Mouse (Mus musculus): ENCODE data around the gene Tnfrsf1a. TPM values are rescaled to one million over a fixed set of nuclear protein-coding genes. Genes with fewer than 3 reads are reported as not detected.

The Tnfrsf1a gene
- total RNA-seq, 1 experiment from 2014 or later, result 220 TPM

DNA sequence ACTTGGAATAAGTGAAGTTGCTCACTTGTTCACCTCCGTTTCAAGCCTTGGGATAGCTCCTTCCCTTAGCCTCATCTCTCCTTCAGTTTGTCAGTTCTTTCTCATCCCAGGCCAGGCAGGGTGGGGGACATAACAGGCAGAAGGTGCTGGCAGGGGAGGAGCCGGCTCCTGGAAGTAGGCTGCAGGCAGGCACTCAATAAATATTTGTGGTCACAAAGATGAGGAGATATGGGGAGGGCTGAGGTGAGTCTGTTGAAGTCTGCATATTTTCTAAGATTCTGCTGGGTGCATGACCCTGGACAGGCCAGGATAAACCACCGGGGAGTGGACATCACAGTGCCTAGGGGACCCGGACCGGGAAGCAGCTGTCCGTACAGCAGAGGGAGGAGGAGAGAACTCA, 25.6 kb upstream of the Tnfrsf1a start:
- DNase-seq, result no peak

DNA sequence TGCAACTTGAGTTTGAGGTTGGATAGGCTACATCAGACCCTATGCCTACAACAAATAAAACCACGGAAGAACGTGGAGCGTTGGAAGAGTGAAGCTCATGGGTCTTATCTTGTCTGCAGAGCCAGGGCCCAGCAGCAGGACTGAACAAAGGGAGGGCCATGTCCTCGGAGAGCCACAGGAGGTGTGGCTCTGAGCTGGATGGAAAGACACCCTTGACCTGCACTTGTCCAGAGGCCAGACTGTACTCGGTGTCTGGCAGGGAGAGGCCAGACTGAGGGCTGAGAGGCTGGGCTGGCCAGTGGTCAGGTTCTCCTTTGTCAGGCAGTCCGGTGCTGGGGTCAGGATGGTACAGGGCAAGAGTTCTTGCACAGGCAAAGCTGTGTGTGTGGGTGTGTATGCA, 23.8 kb upstream of the Tnfrsf1a start:
- DNase-seq, result peak; percentile 61

- DNase-seq, result peak; percentile 77
Measured at GRCm38 (mm10) chr6:125328243-125328642, 20.9 kb upstream of the Tnfrsf1a start.

DNA sequence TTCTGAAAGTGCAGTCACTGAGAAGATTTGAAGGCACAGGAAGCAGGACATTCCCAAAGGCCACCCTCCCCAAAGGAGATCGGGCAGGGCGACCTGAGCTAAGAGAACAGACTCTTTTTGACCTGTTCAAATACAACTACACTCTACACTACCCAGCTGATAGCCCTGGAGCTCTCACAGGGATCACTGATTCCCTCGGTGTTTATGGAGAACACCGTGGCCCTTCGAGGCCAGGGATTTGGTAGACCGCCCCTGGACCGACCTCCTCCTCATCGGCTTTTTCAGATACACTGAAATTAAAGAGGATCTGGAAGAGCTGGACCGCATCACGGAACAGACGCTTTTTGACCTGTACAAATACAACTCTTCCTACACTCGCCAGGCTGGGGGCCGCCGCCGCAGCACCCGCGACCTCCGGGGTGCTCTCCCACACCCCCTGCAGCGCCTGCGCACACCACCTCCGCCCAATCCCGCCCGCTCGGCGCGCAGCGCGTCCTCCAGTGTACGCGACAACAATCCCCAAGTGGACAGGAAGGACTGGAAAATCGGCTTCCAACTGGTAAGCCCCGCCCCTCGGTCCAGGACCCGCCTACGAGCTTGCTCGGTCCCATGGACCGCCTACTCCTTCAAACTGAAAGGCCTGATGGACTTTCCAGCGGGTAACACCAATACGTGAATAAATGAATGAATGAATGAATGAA, 18.4 kb upstream of the Tnfrsf1a start:
- peak; percentile 97 for DNase-seq

GRCm38 (mm10) chr6:125333112-125333899, 15.9 kb upstream of the Tnfrsf1a start:
- no peak for DNase-seq

GRCm38 (mm10) chr6:125334356-125334755, 14.8 kb upstream of the Tnfrsf1a start:
- DNase-seq, result no peak

DNA sequence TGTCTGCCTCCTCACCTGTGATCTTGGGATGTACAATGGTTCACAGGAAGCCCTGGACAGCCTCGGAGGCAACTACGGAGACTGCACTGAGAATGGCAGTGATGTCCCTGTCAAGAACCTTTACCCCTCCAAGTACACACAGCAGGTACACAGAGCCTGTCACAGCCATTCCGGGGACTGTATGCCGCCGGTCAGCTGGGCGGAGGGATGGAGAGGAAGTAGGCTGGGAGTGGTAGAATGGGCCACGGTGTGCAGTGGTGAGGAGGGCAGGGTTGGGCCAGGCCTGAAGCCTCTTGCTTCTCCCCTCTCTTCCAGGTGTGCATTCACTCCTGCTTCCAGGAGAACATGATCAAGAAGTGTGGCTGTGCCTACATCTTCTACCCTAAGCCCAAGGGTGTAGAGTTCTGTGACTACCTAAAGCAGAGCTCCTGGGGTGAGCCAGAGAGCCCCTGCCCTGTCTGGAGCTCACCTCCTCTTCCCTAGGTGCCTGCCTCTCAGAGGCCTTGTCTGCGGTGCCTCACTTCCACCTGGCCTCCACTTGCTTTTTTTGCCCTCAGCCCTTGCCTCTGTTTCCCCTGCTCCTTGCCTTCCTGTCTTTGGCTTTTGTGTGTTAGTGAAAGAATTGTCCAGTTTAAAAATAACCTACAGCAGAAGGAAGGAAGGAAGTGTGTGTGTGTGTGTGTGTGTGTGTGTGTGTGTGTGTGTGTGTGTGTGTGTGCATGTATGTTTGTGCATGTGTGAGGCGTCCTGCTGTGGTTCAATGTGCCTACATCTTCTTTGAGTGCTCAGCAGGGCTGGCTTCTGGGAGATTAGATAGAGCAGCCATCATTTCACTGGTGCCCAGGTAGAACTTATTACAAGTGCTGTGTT, 10.1 kb upstream of the Tnfrsf1a start:
- DNase-seq, result no peak

GRCm38 (mm10) chr6:125340244-125340643, 8.9 kb upstream of the Tnfrsf1a start:
- DNase-seq, result no peak

GRCm38 (mm10) chr6:125342198-125342597, 7.0 kb upstream of the Tnfrsf1a start:
- no peak for DNase-seq

GRCm38 (mm10) chr6:125344084-125344483, 5.1 kb upstream of the Tnfrsf1a start:
- no peak for DNase-seq

- DNase-seq, result no peak
Measured at GRCm38 (mm10) chr6:125344866-125345265, 4.3 kb upstream of the Tnfrsf1a start.

- DNase-seq, result no peak
Measured at GRCm38 (mm10) chr6:125345625-125346024, 3.5 kb upstream of the Tnfrsf1a start.

- DNase-seq, result no peak
Measured at GRCm38 (mm10) chr6:125346029-125346428, 3.1 kb upstream of the Tnfrsf1a start.

- DNase-seq, result peak; percentile 89
Measured at GRCm38 (mm10) chr6:125349575-125350230, 541 bp downstream of the Tnfrsf1a start.

- DNase-seq, result peak; percentile 72
Measured at GRCm38 (mm10) chr6:125350231-125350994, 1.3 kb downstream of the Tnfrsf1a start.

DNA sequence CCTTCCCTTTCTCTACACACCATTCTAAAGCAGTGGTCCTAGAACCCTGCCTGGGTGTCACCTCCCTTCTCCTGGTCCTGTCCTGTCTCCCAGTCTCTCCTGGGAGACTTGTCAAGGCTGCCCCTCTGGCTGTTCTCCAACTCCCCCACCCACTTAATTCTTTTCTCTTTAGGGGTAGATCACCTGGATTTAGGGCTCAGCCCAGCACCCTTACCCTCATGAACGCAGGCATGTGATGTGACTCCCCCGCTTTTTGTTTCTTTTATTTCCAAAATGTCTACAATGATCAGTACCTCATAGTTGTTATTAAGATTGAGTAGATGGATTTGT, 1.8 kb downstream of the Tnfrsf1a start:
- no peak for DNase-seq

GRCm38 (mm10) chr6:125351368-125352045, 2.3 kb downstream of the Tnfrsf1a start:
- DNase-seq, result peak; percentile 92

- peak; percentile 66 for DNase-seq
Measured at GRCm38 (mm10) chr6:125352046-125352384, 2.9 kb downstream of the Tnfrsf1a start.

DNA sequence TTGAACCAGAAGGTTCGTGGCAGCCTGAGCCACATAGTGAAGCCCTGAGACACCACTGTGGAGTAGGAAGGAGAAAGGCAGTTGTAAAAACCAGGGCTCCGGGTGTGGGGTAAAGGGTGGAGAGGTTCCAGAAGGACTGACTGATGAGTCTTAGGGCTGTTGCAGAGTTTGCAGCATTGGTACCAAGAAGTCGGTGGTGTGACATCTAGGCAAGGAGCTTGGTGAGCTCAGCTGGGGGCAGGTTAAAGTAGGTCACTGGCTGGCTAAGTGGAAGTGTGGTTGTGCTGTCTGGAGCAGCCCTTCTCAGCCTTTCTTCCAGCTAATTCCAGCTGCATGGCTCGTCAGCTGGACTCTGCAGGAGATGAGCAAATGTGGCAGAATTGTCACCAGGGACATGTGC, 3.6 kb downstream of the Tnfrsf1a start:
- no peak for DNase-seq

DNA sequence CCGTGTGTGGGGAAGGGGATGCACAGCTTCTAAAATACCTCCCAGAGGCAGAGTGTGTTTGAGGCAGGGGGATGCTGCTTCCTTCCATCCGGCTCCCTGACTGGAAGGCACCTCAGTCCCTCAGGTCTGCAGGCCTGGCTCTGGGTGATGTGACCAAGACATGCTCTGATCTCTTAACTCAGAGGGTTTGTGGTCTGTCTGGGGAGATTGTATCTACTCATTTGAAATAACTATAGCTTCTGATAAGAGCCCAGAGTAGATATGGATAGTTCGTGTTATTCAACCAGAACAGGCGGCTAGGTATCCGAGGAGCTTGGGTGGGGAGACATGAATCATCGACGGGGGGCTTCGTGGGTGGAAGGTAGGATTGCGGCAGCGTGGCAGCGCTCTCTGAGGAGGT, 4.1 kb downstream of the Tnfrsf1a start:
- DNase-seq, result no peak

DNA sequence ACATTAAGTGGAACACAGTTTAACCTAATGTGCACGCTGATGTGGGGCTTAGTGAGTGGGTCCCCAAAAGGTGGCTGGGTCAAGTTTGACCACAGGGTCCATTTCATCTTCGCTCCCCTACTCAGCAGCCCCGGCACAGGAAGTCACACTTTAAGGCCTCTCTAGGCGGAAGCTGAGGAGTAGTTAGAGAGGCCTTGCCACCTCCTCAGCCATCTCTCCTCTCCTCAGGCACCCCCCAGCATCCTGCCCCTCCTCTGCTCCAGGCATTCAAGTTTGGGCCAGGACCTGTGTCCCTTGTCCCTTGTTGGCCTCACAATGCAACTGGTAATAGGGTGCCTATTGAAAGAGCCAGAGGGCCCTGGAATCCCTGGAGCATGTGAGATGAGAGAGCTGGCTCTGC, 4.5 kb downstream of the Tnfrsf1a start:
- no peak for DNase-seq
